In the genomic region with DNA sequence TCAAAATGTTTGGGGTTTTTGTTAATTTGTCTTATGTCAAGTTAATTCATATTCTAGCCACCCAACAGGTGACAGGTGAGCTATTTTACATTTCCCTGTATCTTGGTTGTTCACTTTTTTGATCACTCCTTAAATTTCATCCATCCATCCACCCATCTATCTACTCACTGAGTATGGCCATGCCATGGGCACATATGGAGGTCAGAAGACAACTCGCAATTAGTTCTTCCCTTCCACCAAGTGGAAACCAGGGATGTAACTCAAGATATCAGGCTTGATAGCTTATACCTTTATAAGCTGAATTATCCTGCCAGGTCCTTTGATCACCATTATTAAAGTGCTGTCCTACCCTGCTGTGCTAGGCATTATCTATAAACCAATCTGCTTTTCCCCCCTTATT, we compare ENCODE assay signal across 17 mouse cellular contexts. TPM values are rescaled to one million over a fixed set of nuclear protein-coding genes. Genes with fewer than 3 reads are reported as not detected.
DNase-seq lines count a peak whose midpoint lies in the region; ATAC-seq and TF ChIP-seq lines count a peak whose summit lies in the region.
"Had no signal": no experiment of that assay in that cellular context is flagged by ENCODE, and none has a peak within 500 bp of the region (broad histone marks: within the 10 kb centered on the region; RNA-seq: fewer than 3 reads in every experiment).

No protein-coding gene starts in this region.

- no peak overlapping the region for H3K9ac ChIP-seq in kidney, embryonic 15.5 days
- H3K9ac ChIP-seq in midbrain, embryonic 11.5 days (ENCODE audit: low read length), result no peak overlapping the region
- no peak overlapping the region for H3K9ac ChIP-seq in midbrain, postnatal 0 days (replicated peaks; ENCODE audit: low read length, poor library complexity, severe bottlenecking)
- no peak overlapping the region for H3K9ac ChIP-seq in liver, embryonic 15.5 days
- H3K9ac ChIP-seq: forebrain, embryonic 12.5 days; midbrain, embryonic 13.5 days had no signal

- peaks cover 92% of the 10 kb centered on the region for H3K4me1 ChIP-seq in kidney, embryonic 15.5 days
- peaks cover 41% of the 10 kb centered on the region for H3K4me1 ChIP-seq in midbrain, embryonic 11.5 days (ENCODE audit: control insufficient read depth, insufficient read depth, low read length)
- peaks cover 32% of the 10 kb centered on the region for H3K4me1 ChIP-seq in midbrain, postnatal 0 days (ENCODE audit: insufficient read depth, low read length)
- peaks cover 95% of the 10 kb centered on the region for H3K4me1 ChIP-seq in liver, embryonic 15.5 days (replicated peaks)

- intact Hi-C loops in gastrocnemius, adult 2 months (cut with DNase I), result no loop called here

- no peak overlapping the region; the same call in 1 of the 2 replicates for H3K4me3 ChIP-seq in gastrocnemius, adult 2 months
- no peak overlapping the region for H3K4me3 ChIP-seq in kidney, embryonic 15.5 days (replicated peaks)
- H3K4me3 ChIP-seq in midbrain, embryonic 11.5 days (ENCODE audit: low read depth, low read length), result no peak overlapping the region
- H3K4me3 ChIP-seq in midbrain, postnatal 0 days (ENCODE audit: low read depth, low read length), result no peak overlapping the region
- H3K4me3 ChIP-seq in liver, embryonic 15.5 days (replicated peaks), result peak overlapping the region; percentile 72; the same call in 1 of the 2 replicates
- H3K4me3 ChIP-seq: forebrain, embryonic 12.5 days; midbrain, embryonic 13.5 days had no signal

- H3K36me3 ChIP-seq in kidney, embryonic 15.5 days, result peaks cover 46% of the 10 kb centered on the region
- peaks cover 7% of the 10 kb centered on the region for H3K36me3 ChIP-seq in midbrain, embryonic 11.5 days (ENCODE audit: control insufficient read depth, insufficient read depth, low read length)
- H3K36me3 ChIP-seq in midbrain, postnatal 0 days (ENCODE audit: insufficient read depth, low read length), result no peaks in the 10 kb centered on the region
- H3K36me3 ChIP-seq in liver, embryonic 15.5 days (replicated peaks), result peaks cover 93% of the 10 kb centered on the region

- no peak for TF ChIP-seq CTCF in gastrocnemius, adult 2 months (IDR thresholded peaks at IDR 0.05)
- TF ChIP-seq CTCF in midbrain, postnatal 0 days (IDR thresholded peaks at IDR 0.05), result no peak

- no peak for ATAC-seq in kidney, embryonic 15.5 days (replicated peaks; ENCODE audit: low FRiP score)
- no peak for ATAC-seq in midbrain, embryonic 11.5 days (ENCODE audit: low FRiP score)
- no peak for ATAC-seq in midbrain, postnatal 0 days (ENCODE audit: low FRiP score)
- no peak for ATAC-seq in liver, embryonic 15.5 days (ENCODE audit: insufficient read depth)
- ATAC-seq: lung, postnatal 0 days; midbrain, embryonic 13.5 days had no signal

- no peak overlapping the region for H3K4me2 ChIP-seq in kidney, embryonic 15.5 days
- no peak overlapping the region for H3K4me2 ChIP-seq in midbrain, embryonic 11.5 days
- H3K4me2 ChIP-seq in midbrain, postnatal 0 days (ENCODE audit: low read depth, low read length, poor library complexity, severe bottlenecking), result no peak overlapping the region
- peak overlapping the region; percentile 81 for H3K4me2 ChIP-seq in liver, embryonic 15.5 days
- H3K4me2 ChIP-seq: forebrain, embryonic 12.5 days had no signal

- H3K27me3 ChIP-seq in kidney, embryonic 15.5 days, result no peaks in the 10 kb centered on the region
- no peaks in the 10 kb centered on the region for H3K27me3 ChIP-seq in midbrain, embryonic 11.5 days (ENCODE audit: control insufficient read depth, insufficient read depth, low read length)
- no peaks in the 10 kb centered on the region for H3K27me3 ChIP-seq in midbrain, postnatal 0 days (ENCODE audit: insufficient read depth, low read length)
- H3K27me3 ChIP-seq in liver, embryonic 15.5 days, result no peaks in the 10 kb centered on the region
- H3K27me3 ChIP-seq: forebrain, embryonic 12.5 days; midbrain, embryonic 13.5 days had no signal

- 90% methylated on average over 1 of the region's 1 CpGs for WGBS in kidney, embryonic 15.5 days
- 94% methylated on average over 1 of the region's 1 CpGs for WGBS in midbrain, embryonic 11.5 days
- 92% methylated on average over 1 of the region's 1 CpGs for WGBS in midbrain, postnatal 0 days
- WGBS in liver, embryonic 15.5 days (ENCODE audit: insufficient replicate concordance), result 82% methylated on average over 1 of the region's 1 CpGs

- H3K9me3 ChIP-seq in kidney, embryonic 15.5 days (replicated peaks), result no peaks in the 10 kb centered on the region
- H3K9me3 ChIP-seq in midbrain, embryonic 11.5 days (ENCODE audit: control insufficient read depth, low read length), result no peaks in the 10 kb centered on the region
- H3K9me3 ChIP-seq in midbrain, postnatal 0 days (ENCODE audit: low read length), result no peaks in the 10 kb centered on the region
- no peaks in the 10 kb centered on the region for H3K9me3 ChIP-seq in liver, embryonic 15.5 days (replicated peaks)
- H3K9me3 ChIP-seq: forebrain, embryonic 12.5 days; midbrain, embryonic 13.5 days had no signal

- H3K27ac ChIP-seq in gastrocnemius, adult 2 months, result peak overlapping the region; percentile 66
- H3K27ac ChIP-seq in kidney, embryonic 15.5 days, result peak overlapping the region; percentile 54
- no peak overlapping the region for H3K27ac ChIP-seq in midbrain, embryonic 11.5 days (ENCODE audit: low read depth, low read length)
- no peak overlapping the region for H3K27ac ChIP-seq in midbrain, postnatal 0 days (ENCODE audit: low read depth, low read length)
- H3K27ac ChIP-seq in liver, embryonic 15.5 days (replicated peaks), result peak overlapping the region; percentile 91
- H3K27ac ChIP-seq: forebrain, embryonic 12.5 days; midbrain, embryonic 13.5 days had no signal

- DNase-seq in gastrocnemius, adult 2 months, result no peak
- DNase-seq in gastrocnemius, adult 18-20 months (ENCODE audit: low spot score), result no peak
- no peak for DNase-seq in kidney, postnatal 25 days
- peak; percentile 44 for DNase-seq in midbrain, embryonic 11.5 days (ENCODE audit: low spot score, missing footprints)
- DNase-seq in midbrain, postnatal 0 days (ENCODE audit: low spot score), result no peak
- no peak for DNase-seq in MN1 (ENCODE audit: low spot score)
- DNase-seq: adrenal gland, postnatal 10 days; cerebellum, adult 9-11 months; kidney, adult 11 months; kidney, postnatal 10 days; layer of hippocampus, postnatal 36 days; retina, postnatal 1 day had no signal

RNA-seq across cellular contexts. Expression of a gene that starts 7.8 kb away (rescaled TPM):
- 10 to 100 TPM; 15.7 to 40.3 TPM for total RNA-seq in gastrocnemius, adult 2 months (2021)
- 10 to 100 TPM; 20.6 to 30.6 TPM for total RNA-seq in gastrocnemius, adult 18-20 months (2021)
- polyA plus RNA-seq in kidney, embryonic 15.5 days (2015; fragmentation: Nextera tagmentation; extraction: Ambion mirVana), result 99.5 and 106 TPM in 2 replicates
- 120 and 125 TPM in 2 replicates for polyA plus RNA-seq in midbrain, embryonic 11.5 days (2014; fragmentation: Nextera tagmentation; extraction: Ambion mirVana)
- total RNA-seq in midbrain, postnatal 0 days (2014; rRNA removed), result 124 and 133 TPM in 2 replicates
- 150 and 158 TPM in 2 replicates for polyA plus RNA-seq in midbrain, postnatal 0 days (2015; fragmentation: Nextera tagmentation; extraction: Ambion mirVana)
- 209 and 237 TPM in 2 replicates for polyA plus RNA-seq in liver, embryonic 15.5 days (2015; fragmentation: Nextera tagmentation; extraction: Ambion mirVana)

RNA-seq across cellular contexts. Expression of a gene that starts 24.0 kb away (rescaled TPM):
- total RNA-seq in gastrocnemius, adult 2 months (2021), result 1 to 10 TPM; 1.1 to 1.7 TPM
- total RNA-seq in gastrocnemius, adult 18-20 months (2021), result 1 to 10 TPM; 1.6 to 5.3 TPM
- polyA plus RNA-seq in kidney, embryonic 15.5 days (2015; fragmentation: Nextera tagmentation; extraction: Ambion mirVana), result 88.5 and 98.2 TPM in 2 replicates
- polyA plus RNA-seq in midbrain, embryonic 11.5 days (2014; fragmentation: Nextera tagmentation; extraction: Ambion mirVana), result 166 and 187 TPM in 2 replicates
- 4.2 and 4.7 TPM in 2 replicates for total RNA-seq in midbrain, postnatal 0 days (2014; rRNA removed)
- 4.6 and 4.8 TPM in 2 replicates for polyA plus RNA-seq in midbrain, postnatal 0 days (2015; fragmentation: Nextera tagmentation; extraction: Ambion mirVana)
- 52.8 and 59.4 TPM in 2 replicates for polyA plus RNA-seq in liver, embryonic 15.5 days (2015; fragmentation: Nextera tagmentation; extraction: Ambion mirVana)

Comparison
In these comparisons a context has a peak if more than half of its experiments do, and no peak if none do; other contexts are left out.
1. H3K27ac ChIP-seq: peak in gastrocnemius, adult 2 months (single experiment), kidney, embryonic 15.5 days (single experiment) and liver, embryonic 15.5 days (single experiment); none in midbrain, embryonic 11.5 days (single experiment) and midbrain, postnatal 0 days (single experiment).